Mouse (Mus musculus): Measurements from ENCODE around the gene Rita1.
A peak's percentile ranks its signal among the peaks of the same experiment; 100 is the strongest.

The Rita1 gene

DNA sequence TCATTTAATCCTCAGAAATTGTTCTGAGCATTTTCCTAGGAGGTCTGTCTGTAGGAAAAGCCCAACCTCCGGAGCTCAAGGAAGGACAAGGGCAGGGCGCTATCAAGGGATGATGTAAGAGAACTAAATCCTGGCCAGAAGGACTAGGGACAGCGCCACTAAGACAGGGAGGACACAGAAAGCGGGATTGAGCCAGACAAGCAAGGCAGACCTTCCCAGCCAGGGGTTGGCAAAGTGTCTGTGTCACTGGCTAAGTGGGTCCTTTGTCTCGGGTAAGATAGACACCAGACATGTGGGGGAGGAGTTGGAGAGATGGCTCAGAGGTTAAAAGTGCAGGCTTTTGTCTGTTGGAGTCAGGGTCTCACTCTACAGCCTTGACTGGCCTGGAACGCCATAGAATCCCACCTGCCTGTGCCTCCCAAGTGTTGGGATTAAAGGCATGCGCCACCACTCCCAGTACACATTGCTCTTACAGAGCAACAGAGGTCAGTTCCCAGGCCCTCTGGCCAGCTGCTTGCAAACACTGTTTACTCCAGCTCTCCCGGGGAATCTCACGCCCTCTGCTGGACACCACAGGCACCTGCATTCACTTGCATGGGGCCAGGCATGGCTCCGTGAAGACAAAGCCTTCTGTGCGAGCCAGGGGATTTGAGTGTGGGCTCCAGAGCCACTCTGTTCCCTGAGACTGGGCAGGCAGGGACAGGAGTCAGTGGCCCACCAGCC, 11.3 kb downstream of the Rita1 start:
- DNase-seq (ENCODE audit: low read depth): peak; percentile 58

DNA sequence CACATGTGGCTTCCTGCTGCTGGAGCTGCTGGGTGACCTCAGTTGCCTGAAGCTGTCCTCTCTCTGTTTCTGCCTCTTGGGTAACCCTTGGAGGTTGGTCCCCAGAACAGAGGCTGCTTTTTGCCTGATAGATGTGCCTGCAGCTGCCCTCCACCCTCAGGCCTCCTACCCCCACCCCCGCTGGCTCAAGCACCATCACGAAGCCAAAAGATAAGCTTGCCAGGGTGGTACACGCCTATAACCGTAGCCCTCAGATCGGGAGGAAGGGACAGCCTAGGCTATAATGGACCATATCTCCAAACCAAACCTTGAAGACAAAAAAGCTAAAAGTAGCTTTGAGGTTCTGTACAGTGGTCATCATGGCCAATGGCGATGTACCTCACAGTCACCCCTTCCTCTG, 12.8 kb downstream of the Rita1 start:
- DNase-seq (ENCODE audit: low read depth): no peak

DNA sequence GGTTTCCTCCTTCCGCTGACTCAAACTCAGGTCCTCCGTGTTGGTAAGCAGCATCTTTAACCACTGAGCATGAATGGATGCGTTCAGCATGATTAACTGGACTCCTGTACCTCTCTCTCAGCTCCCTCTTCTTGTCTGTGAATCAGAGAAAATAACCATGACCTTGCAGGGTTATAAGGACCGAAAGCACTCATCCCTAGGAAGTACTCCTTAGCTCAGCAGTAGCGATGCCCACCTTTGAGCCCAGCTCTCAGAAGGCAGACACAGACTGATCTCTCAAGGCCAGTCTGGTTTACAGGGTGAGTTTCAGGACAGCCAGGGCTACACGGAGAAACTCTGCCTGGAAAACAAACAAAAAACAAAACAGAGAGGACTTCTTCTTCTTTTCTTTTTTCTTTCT, 17.9 kb downstream of the Rita1 start:
- DNase-seq (ENCODE audit: low read depth): no peak

DNA sequence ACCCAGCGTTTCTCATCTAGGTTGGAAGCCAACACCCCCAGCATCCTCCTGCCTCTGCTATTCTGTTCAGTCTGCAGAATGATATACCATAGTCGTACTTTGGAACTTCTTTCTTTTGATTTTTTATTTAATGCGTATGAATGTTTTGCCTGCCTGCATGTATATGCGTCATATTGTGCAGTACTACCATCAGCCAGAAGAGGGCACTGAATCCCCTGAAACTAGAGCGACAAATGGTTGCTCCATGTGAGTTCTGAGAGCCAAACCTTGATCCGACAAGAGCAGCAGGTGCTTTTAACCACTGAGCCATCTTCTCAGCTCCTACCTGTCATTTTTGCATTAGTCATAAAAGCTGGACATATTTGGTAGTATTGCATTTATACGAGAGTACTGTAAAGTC, 20.2 kb downstream of the Rita1 start:
- DNase-seq (ENCODE audit: low read depth): peak; percentile 68

DNA sequence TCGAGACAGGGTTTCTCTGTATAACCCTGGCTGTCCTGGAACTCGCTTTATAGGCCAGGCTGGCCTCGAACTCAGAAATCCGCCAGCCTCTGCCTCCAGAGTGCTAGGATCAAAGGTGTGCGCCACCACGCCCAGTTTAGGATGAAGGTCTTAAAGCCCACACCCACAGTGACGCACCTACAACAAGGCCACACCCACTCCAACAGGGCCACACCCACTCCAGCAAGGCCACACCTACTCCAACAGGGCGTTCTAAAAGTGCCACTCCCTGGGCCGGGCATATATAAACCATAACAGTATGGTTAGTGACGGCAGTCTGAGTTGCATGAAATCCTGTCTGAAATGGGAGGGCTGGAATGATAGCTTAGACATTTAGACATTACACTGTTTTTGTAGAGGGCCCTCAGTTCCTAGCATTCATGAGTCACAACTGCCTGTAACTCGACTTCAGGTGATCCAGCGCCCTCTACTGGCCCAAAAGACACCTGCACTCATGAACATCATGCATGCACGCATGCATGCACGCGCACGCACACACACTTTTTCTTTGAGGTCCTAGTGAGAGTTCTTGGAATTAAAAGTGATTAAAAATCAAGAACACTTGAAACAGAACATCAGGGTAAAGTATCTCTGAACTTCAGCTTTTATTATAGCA, 21.9 kb downstream of the Rita1 start:
- peak; percentile 80 for DNase-seq (ENCODE audit: low read depth)

DNA sequence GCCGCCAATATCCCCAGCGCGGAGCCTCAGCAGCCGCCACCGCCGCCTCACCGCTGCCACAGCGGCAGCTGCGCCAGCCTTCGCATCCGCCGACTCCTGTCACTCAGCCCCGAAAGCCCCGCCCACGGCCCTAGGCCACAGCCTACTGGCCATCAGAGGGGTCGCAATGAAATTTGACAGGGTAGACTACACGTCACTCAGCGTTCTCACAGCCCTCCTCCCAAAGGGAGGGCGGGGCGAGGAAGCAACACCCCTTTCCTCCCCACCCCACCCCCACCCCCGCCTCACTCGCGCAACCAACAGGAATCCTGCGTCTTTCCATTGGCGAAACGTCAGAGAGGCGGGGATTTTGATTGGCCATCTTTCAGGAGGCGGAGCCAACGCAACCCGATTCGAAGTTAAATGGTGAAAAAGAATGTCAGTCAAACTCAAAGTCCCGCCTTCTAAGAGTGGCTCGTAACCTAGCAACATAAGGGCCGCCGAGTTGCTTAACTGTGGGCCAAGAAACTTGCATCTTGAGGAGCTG, 23.8 kb downstream of the Rita1 start, which contains the start of the genes Tpcn1 and Iqcd:
Tpcn1 (minus strand) TSS at position 105 of the 526 bp plus-strand sequence.
Iqcd (plus strand) TSS at position 448 of the 526 bp plus-strand sequence.
- peak; percentile 100 for DNase-seq (ENCODE audit: low read depth)

DNA sequence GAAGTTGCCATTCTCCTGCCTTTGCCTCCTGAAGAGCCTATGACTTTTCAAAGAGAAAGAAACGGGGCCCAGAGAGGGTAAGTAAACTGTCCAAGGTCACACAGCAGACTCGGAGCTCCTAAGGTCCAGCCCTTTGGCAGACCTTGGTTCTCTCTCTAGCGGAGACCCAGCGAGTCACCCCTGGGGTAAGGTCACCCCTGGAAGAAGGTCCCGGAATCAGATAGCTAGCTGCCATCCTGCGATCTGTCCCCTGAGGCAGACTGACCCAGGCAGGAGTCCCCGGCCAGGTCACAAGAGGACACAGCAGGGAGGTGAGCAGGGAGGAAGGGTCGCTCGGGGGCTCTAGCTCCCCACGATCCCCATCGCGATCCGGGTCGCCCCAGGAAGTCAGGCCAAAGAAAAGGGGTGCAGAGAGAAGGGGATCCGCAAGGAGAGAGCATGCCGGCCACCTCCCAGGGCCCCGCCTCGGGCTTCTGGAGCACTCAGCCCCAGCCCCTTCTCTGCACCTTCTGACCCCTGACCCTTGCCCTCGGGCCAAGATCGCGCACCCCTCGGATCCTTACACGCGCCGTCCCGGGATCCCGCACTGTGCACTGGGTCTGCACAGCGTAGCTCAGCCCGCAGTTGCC, 24.3 kb downstream of the Rita1 start:
- no peak for DNase-seq (ENCODE audit: low read depth)

DNA sequence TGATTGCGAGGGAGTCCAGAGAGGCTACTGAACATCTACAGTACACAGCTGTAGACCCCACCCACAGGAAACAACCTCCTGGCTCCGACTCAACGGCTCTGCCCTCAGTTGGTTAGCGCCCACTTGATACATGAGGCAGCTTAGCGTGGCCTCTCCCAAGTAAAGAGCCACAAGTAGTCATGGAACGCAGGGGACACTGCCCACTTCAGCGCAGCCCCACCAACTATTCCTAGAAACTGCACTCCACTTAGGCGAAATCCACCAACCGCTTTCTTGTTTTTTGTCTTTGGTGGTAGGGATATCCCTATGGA, 24.8 kb downstream of the Rita1 start:
- DNase-seq (ENCODE audit: low read depth): peak; percentile 75

DNA sequence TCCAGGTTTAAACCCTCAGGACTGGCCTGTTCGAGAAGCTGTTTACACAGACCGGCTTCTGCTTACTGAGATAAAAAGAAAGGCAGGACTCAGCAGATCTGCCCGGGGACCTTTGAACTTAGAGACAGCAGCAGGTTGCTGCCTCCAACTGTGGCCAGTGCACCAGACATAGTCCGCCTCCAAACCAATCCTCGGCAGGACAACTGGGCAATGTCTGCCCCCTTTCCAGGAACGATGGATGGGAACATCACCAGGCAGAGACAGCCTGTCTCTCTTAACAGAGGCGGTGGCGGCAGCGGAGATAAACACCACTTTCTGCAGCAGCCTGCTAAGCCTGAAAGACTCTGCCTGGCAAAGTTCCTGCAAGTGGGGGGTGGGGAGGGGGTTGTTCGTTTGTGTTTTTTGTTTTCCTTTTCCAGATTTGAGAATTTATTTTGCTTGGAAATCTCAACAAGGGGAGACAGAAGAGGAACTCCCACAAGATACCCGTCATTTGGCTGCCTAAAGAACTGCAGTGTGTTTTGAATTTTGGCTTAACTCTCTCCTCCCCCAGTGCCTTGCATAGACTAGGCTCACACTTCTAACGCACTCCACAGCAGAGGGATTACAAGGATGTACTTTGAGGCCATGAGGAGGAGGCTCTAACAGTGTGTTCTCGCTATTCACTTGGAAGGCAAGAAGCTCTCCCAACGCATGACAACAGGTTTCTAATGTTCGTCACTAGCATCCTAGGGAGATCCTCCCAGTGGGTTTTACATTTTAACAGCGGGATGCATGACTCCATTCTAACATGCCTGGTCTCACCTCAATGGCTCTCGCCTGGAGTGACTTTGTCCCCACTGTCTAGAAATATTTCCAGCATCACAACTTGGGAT, 25.4 kb downstream of the Rita1 start:
- no peak for DNase-seq (ENCODE audit: low read depth)

DNA sequence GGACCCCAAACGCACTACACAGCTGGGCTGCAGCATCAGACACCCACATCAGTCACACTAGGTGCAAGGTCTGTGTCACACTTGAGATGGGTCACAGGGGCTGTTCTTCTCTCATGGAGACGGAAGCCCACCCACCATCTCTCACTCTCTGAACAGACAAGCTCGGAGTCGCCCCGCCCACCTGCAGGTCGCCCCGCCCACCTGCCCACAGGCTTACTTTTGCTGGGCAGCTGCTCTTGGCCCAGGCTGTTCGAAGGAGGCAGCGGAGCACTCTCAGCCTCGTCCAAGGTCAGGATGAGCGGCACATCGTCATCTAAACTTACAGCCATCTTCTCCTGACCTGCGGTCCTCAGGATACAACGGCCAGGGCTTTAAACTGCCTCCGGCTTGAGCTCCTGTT, 27.4 kb downstream of the Rita1 start:
- peak; percentile 45 for DNase-seq (ENCODE audit: low read depth)

DNA sequence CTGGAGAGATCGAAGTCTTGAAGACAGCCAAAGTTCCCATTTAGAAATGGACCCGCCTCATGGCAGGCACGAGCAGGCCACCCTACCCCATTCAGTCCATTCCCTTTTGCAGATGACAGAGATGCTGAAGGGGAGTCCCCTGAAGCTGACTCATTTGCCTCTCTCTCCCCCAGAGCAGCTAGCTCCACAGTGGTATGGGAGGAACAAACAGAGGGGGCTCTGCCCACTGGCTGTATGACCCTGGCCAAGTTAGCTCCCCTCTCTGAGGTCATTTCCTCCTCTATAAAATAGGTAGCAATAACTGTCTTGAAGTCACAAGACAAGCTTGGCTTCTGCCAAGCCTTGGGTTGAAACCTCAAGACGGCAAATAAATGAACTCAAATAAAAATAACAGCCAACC, 28.9 kb downstream of the Rita1 start:
- DNase-seq (ENCODE audit: low read depth): peak; percentile 65

DNA sequence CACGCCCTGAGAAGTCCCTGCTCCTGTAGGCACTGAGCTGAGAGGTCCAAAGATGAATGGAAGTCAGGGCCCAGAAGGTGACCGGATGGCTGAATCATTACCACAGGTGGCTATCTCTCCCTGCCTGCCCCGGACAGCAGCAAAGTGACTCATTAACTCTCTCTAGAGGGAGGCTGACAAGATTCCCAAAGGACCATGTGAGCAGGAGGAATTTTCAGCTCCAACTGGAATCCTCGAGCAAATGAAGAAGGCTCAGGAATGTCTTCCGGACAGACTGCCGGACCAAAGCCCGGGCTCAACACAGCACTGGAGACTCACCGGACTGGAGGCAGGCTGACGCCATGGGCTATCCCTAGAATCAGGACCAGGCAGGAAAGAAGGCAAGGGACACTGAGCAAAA, 30.4 kb downstream of the Rita1 start:
- DNase-seq (ENCODE audit: low read depth): no peak

DNA sequence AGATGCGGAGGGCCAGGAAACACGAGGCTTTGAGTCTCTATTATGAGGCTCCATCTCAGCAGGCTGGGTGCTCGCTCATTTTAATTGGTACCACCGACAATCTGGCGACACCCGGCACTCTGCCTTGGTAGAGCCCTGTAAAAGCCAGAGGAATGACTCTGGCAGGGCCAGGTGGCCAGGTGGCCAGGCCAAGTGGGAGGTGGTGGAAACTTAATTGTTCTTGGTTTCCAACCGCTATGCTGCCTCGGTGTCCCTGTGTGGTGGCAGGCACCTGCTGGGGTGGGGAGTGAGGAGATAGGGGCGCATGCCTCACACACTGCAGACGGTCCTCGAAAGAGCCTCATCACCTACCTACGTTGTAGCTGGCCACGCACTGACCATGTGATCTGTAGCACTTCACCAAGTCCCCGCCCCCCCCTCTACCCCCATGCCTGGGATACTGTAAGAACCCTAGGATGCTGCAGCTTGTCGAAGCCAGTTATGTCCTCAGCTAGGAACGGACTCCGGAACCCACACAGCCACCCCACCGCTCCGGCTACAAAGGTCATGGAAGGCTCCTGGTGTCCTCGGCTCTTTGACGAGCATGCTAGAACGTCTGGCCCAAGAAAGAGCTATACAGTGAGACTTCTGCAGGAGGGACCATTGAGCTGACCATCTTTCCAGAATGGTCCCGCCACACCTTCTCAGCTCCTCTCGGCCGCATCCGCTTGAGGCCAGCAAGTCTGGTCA, 32.3 kb downstream of the Rita1 start:
- DNase-seq (ENCODE audit: low read depth): no peak

DNA sequence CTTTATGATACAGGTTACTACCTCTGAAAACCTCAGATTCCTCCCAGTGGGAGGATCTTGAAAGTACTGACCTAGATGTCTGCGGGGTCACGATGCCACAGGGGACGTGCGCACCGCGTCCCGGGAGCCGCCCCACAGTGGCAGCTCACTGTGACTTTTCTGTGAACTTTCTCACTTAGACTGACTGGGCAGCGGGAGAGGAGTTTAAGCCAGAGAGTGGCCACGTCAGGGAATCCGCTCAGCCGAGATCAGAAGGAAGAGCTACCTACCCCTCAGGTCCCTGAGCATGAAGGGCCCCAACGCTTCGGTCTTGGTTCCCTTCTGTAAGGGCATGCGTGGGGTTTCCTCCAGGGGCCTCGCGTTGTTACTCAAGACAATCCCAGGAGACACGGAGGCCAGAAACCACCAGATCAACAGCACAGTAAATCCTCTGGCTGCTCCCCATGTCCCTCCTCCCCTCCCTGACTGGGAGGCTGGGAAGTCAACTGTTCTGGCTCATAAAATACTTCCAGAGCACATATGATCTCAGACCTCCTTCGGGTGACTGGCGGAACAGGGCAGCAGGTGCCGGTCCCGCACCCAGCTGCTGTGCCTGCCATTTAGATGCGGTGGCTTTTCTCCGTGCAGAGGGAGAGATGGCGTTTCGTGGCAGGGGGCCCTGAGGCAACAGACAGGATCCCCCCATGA, 33.0 kb downstream of the Rita1 start:
- peak; percentile 64 for DNase-seq (ENCODE audit: low read depth)

DNA sequence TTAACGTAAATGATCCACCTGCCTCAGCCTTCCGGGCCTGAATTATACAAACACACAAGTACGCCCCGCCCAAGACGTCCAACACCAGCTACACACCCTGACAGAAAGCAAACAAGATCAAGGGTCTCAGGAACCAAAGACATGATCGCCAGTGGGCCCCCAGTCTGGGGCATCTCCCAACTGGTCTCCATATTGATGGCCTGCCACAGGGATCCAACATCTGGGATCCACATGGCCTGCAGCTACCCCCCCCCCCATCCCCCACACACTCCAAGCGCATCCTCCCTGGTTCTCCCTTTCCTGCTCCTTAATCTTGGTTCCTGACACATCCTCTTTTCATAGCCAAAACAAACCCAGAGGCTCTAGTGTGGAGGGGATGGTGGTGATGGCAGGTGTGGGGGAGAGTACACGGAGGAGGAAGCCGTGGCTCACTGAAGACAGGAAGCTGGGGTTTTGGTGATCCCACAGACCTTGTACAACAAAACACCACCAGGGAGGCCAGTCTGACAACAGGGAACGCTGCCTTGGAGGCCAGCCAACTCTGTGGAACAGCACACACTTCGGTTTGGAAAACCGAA, 33.8 kb downstream of the Rita1 start:
- peak; percentile 85 for DNase-seq (ENCODE audit: low read depth)

DNA sequence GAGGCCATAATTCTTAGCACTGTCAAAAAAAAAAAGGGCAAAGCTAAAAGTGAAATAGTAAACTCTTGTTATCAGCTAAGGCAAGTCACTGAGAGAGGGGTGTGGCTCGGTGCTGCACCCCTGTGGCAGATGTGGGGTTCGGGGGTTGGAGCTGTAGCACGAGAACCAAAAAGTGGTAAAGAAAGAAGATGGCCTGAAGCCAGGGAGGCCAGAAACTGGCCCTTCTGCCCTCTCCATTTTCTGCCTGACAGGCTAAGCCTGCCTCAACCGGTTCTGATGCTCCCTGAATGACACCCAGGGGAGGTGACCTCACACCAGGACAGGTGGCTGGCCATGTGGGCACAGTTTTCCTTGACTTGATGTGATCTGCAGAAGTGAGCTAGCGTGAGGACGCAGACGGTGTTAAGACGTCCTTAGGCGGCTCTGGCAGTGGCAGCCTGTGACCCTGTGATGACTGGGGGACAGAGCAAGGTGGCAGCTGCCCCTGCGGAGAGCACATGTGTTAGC, 34.4 kb downstream of the Rita1 start:
- peak; percentile 67 for DNase-seq (ENCODE audit: low read depth)

DNA sequence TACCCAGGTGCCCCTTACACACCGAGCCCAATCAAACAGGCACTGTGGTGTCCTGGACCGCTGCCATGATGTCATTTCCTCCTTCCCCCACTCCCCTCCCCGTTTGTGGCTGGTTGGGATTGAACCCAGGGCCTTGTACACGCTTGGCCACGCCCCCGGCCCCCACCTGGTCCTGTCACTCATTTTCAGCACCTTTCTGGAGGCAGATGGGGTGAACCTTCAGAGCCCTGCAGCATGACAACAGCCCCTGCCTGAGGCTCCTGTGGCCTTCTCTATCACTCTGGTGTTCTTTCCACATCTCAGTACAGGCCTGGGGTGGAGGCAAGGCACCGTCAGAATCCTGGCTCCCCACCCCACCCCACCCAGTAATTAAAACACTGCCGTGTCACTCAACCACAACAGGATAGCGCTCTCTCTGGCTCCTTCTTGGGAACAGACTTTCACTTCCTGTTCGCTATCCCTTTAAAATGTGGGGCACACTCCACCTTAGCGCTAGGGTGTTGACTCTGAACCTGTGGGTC, 35.5 kb downstream of the Rita1 start:
- peak; percentile 61 for DNase-seq (ENCODE audit: low read depth)

DNA sequence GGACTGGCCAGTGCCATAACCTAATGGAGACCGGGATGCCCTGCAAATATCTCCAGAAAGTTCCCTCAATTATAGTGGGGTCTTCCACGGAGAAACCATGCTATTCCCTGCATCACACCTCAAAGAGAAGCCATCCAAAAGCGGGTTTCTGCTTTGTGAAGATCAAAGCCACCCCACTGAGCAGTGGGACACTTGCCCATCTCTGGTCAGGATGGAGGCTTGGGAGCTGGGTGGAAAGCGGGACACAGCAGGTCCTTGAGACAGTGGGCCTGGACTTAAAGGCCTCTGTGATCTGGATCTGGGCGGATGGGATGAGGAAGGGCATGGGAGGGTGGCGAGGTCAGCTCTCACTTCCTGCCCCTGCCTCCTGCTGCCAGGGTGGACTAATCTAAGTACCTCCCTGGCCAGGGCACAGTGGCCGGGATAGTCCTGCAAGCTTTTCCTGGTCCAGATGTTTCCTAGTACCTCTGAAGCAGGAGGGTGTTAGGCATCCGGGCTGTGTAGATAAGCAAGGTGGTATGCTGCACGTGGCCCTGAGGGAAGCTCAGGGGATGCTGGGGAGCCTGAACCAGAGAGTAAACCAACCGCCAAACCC, 37.8 kb downstream of the Rita1 start:
- DNase-seq (ENCODE audit: low read depth): no peak

DNA sequence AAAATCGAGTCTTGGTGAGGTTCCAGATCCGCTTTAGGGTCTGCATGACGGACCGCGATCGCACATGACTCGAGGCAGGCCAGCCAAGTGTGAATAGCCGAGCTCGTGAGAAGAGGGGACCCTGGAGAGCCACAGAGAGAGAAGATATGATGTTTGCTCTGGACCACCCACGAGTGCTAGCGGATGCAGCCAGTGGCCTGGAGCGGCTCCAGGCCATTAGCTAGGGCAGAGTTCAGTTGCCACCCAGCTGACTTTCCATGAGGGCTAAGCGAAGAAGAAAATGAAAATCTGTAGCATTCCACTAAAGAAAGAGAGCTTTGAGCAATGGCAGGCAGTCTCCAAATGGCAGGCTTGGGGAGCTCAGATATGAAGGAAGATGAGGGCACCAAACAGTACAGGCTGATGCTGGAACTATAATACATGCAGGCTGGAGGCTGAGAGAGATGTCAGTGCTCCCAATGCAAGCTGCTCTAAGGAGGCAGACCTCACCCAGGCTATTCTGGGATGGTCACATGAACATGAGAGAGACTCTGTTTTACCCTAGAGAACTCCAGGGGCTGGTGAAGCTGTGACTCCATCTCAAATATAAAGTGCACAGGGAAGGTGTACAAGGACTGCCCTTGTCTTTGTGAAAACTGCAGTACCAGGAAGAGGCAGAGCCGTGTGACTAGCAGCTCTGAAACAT, 41.2 kb downstream of the Rita1 start:
- DNase-seq (ENCODE audit: low read depth): no peak

All from induced T-regulatory cell, adult 2 months (primary cell).